Mouse (Mus musculus): Measurements from ENCODE around the gene Tmem100. TPM values are rescaled to one million over a fixed set of nuclear protein-coding genes. Genes with fewer than 3 reads are reported as not detected.

The Tmem100 gene
- polyA plus RNA-seq, 1 experiment = 0.69 TPM

DNA sequence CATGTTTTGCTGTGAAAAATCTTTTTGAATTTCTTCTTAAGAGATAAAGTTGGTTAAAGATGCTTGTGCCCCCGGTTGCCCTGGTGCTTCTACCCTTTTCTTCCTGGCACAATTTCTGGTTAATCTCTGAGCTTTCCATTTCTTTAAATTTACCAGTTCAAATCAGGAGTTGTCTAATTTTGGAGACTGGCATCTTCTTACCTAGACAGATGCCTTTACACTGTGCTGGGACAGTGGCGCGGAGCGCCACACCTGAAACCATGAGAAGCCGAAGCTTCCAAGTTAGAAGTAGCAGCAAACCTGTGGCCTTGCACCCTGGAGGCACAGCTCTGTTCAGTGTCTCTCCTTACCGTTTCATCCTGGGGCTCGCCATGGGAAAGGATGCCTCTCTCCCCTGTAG lies 928 bp downstream of the Tmem100 start:
- H3K27ac ChIP-seq (ENCODE audit: control insufficient read depth, insufficient read depth, low read depth, low read length) = no peak overlapping the region
- H3K36me3 ChIP-seq (ENCODE audit: control insufficient read depth, insufficient read depth, low read length) = no peaks in the 10 kb centered on the region
- no peak overlapping the region; the same call in 1 of the 2 replicates for H3K4me3 ChIP-seq (ENCODE audit: control insufficient read depth, low read depth, low read length)
- peaks cover 9% of the 10 kb centered on the region for H3K4me1 ChIP-seq (ENCODE audit: control insufficient read depth, insufficient read depth, low read length)
- no peaks in the 10 kb centered on the region for H3K27me3 ChIP-seq (ENCODE audit: control insufficient read depth, insufficient read depth, low read length)
- TF ChIP-seq POLR2A (IDR thresholded peaks at IDR 0.05; ENCODE audit: control insufficient read depth, low read depth, low read length) (no peak), CTCF (IDR thresholded peaks at IDR 0.05; ENCODE audit: control insufficient read depth, insufficient read depth, insufficient replicate concordance, low read depth, low read length) (no peak)

DNA sequence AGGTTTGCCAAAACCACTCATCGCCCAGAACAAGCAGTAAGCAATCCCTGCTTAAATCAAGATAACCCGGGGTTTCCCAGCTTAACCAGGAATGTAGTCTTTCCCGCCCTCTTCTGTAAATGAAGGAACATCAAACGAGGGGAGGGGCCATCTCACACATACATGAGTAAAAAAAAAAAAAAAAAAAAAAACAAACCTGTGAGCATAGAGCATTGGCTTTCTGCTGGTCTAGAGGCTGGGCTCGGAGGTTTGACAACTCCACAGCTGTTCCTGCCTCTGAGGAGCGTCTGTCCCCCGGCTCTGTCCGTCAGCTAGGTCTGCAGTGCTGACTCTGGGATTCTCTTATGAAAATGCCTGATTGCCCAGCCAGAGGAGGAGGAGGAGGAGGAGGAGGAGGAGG lies 2.7 kb downstream of the Tmem100 start:
- TF ChIP-seq CTCF (IDR thresholded peaks at IDR 0.05; ENCODE audit: control insufficient read depth, insufficient read depth, insufficient replicate concordance, low read depth, low read length) = no peak
- TF ChIP-seq POLR2A (IDR thresholded peaks at IDR 0.05; ENCODE audit: control insufficient read depth, low read depth, low read length) = no peak
- Histone ChIP-seq H3K4me3 (ENCODE audit: control insufficient read depth, low read depth, low read length) (no peak overlapping the region), H3K27me3 (ENCODE audit: control insufficient read depth, insufficient read depth, low read length) (no peaks in the 10 kb centered on the region), H3K4me1 (ENCODE audit: control insufficient read depth, insufficient read depth, low read length) (peaks cover 9% of the 10 kb centered on the region), H3K36me3 (ENCODE audit: control insufficient read depth, insufficient read depth, low read length) (no peaks in the 10 kb centered on the region), H3K27ac (ENCODE audit: control insufficient read depth, insufficient read depth, low read depth, low read length) (no peak overlapping the region)

- H3K36me3 ChIP-seq (ENCODE audit: control insufficient read depth, insufficient read depth, low read length) = no peaks in the 10 kb centered on the region
- no peak for TF ChIP-seq POLR2A (IDR thresholded peaks at IDR 0.05; ENCODE audit: control insufficient read depth, low read depth, low read length)
- TF ChIP-seq CTCF (IDR thresholded peaks at IDR 0.05; ENCODE audit: control insufficient read depth, insufficient read depth, insufficient replicate concordance, low read depth, low read length) = no peak
- H3K4me1 ChIP-seq (ENCODE audit: control insufficient read depth, insufficient read depth, low read length) = peaks cover 9% of the 10 kb centered on the region
- no peak overlapping the region for H3K27ac ChIP-seq (ENCODE audit: control insufficient read depth, insufficient read depth, low read depth, low read length)
- H3K4me3 ChIP-seq (ENCODE audit: control insufficient read depth, low read depth, low read length) = no peak overlapping the region
- H3K27me3 ChIP-seq (ENCODE audit: control insufficient read depth, insufficient read depth, low read length) = no peaks in the 10 kb centered on the region
Measured at GRCm38 (mm10) chr11:90033442-90033841, 3.3 kb downstream of the Tmem100 start.

DNA sequence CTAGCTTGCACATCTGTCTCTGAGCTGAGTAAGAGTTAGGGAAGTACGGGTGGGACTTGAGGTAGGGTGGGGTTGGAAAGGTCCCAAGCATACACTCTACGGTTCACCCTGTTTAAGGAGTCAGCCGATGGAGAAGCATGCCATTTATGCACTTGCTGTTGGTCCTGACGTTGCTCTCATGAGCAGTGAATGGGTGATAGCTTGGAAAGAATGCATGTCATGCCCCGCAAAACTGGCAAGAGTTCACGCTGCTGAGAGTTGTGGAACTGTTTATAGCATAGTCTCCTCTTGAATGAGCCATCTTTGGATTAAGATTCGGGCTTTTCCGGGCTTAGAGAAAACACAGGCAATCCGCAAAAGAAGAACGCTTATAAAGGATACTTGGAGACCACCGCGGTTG lies 4.5 kb downstream of the Tmem100 start:
- Histone ChIP-seq H3K27me3 (ENCODE audit: control insufficient read depth, insufficient read depth, low read length) (no peaks in the 10 kb centered on the region), H3K36me3 (ENCODE audit: control insufficient read depth, insufficient read depth, low read length) (no peaks in the 10 kb centered on the region), H3K4me1 (ENCODE audit: control insufficient read depth, insufficient read depth, low read length) (peaks cover 6% of the 10 kb centered on the region), H3K4me3 (ENCODE audit: control insufficient read depth, low read depth, low read length) (peak overlapping the region; percentile 80), H3K27ac (ENCODE audit: control insufficient read depth, insufficient read depth, low read depth, low read length) (no peak overlapping the region)
- TF ChIP-seq CTCF (IDR thresholded peaks at IDR 0.05; ENCODE audit: control insufficient read depth, insufficient read depth, insufficient replicate concordance, low read depth, low read length) = no peak

- peak overlapping the region; percentile 80 for H3K4me3 ChIP-seq (ENCODE audit: control insufficient read depth, low read depth, low read length)
- TF ChIP-seq CTCF (IDR thresholded peaks at IDR 0.05; ENCODE audit: control insufficient read depth, insufficient read depth, insufficient replicate concordance, low read depth, low read length) (no peak), POLR2A (IDR thresholded peaks at IDR 0.05; ENCODE audit: control insufficient read depth, low read depth, low read length) (no peak)
- H3K36me3 ChIP-seq (ENCODE audit: control insufficient read depth, insufficient read depth, low read length) = no peaks in the 10 kb centered on the region
- no peaks in the 10 kb centered on the region for H3K27me3 ChIP-seq (ENCODE audit: control insufficient read depth, insufficient read depth, low read length)
- H3K4me1 ChIP-seq (ENCODE audit: control insufficient read depth, insufficient read depth, low read length) = peaks cover 3% of the 10 kb centered on the region; the same call in 1 of the 2 replicates
- H3K27ac ChIP-seq (ENCODE audit: control insufficient read depth, insufficient read depth, low read depth, low read length) = no peak overlapping the region
Measured at GRCm38 (mm10) chr11:90035532-90035931, 5.4 kb downstream of the Tmem100 start.

- peaks cover 2% of the 10 kb centered on the region; the same call in 1 of the 2 replicates for H3K4me1 ChIP-seq (ENCODE audit: control insufficient read depth, insufficient read depth, low read length)
- H3K27ac ChIP-seq (ENCODE audit: control insufficient read depth, insufficient read depth, low read depth, low read length) = no peak overlapping the region
- no peaks in the 10 kb centered on the region for H3K27me3 ChIP-seq (ENCODE audit: control insufficient read depth, insufficient read depth, low read length)
- TF ChIP-seq POLR2A (IDR thresholded peaks at IDR 0.05; ENCODE audit: control insufficient read depth, low read depth, low read length) = no peak
- TF ChIP-seq CTCF (IDR thresholded peaks at IDR 0.05; ENCODE audit: control insufficient read depth, insufficient read depth, insufficient replicate concordance, low read depth, low read length) = peak; percentile 60; the same call in 1 of the 2 replicates
- H3K4me3 ChIP-seq (ENCODE audit: control insufficient read depth, low read depth, low read length) = no peak overlapping the region
- H3K36me3 ChIP-seq (ENCODE audit: control insufficient read depth, insufficient read depth, low read length) = no peaks in the 10 kb centered on the region
Measured at GRCm38 (mm10) chr11:90036416-90036815, 6.3 kb downstream of the Tmem100 start.

- H3K4me1 ChIP-seq (ENCODE audit: control insufficient read depth, insufficient read depth, low read length) = peaks cover 2% of the 10 kb centered on the region; the same call in 1 of the 2 replicates
- H3K27me3 ChIP-seq (ENCODE audit: control insufficient read depth, insufficient read depth, low read length) = no peaks in the 10 kb centered on the region
- peak; percentile 26; the same call in 1 of the 2 replicates for TF ChIP-seq CTCF (IDR thresholded peaks at IDR 0.05; ENCODE audit: control insufficient read depth, insufficient read depth, insufficient replicate concordance, low read depth, low read length)
- no peak for TF ChIP-seq POLR2A (IDR thresholded peaks at IDR 0.05; ENCODE audit: control insufficient read depth, low read depth, low read length)
- H3K27ac ChIP-seq (ENCODE audit: control insufficient read depth, insufficient read depth, low read depth, low read length) = no peak overlapping the region
- H3K4me3 ChIP-seq (ENCODE audit: control insufficient read depth, low read depth, low read length) = no peak overlapping the region
- H3K36me3 ChIP-seq (ENCODE audit: control insufficient read depth, insufficient read depth, low read length) = no peaks in the 10 kb centered on the region
Measured at GRCm38 (mm10) chr11:90038022-90038421, 7.9 kb downstream of the Tmem100 start.

DNA sequence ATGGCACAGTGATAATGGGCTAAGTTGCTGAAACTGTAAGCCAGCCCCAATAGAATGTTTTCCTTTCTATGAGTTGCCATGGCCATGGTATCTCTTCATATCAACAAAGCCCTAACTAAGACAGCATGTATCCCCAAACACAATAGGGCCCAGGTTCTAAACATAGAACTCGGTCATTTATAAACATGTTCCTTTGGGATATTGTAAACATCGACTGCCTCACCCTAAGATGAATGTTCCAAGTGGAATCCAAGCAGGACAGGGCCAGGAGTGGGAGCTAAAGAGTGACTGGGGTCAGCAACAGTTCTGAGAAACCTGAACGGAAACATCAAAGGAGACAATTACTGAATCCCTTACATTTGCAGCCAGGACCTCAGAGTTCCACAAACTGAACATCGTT lies 14.3 kb downstream of the Tmem100 start:
- Histone ChIP-seq H3K27me3 (ENCODE audit: control insufficient read depth, insufficient read depth, low read length) (no peaks in the 10 kb centered on the region), H3K4me1 (ENCODE audit: control insufficient read depth, insufficient read depth, low read length) (no peaks in the 10 kb centered on the region), H3K36me3 (ENCODE audit: control insufficient read depth, insufficient read depth, low read length) (no peaks in the 10 kb centered on the region), H3K4me3 (ENCODE audit: control insufficient read depth, low read depth, low read length) (no peak overlapping the region), H3K27ac (ENCODE audit: control insufficient read depth, insufficient read depth, low read depth, low read length) (no peak overlapping the region)
- no peak for TF ChIP-seq POLR2A (IDR thresholded peaks at IDR 0.05; ENCODE audit: control insufficient read depth, low read depth, low read length)
- TF ChIP-seq CTCF (IDR thresholded peaks at IDR 0.05; ENCODE audit: control insufficient read depth, insufficient read depth, insufficient replicate concordance, low read depth, low read length) = no peak
